Mouse (Mus musculus) heart, postnatal 36 days (tissue): ENCODE measurements at regions not wholly inside any gene's neighbourhood (a gene's known extent, or its start where the extent isn't known, plus 50 kb on each side); places are given as distances from the start of the nearest gene placed in this dataset.

ENCODE experiments used
- DNase-seq, 2 experiments: peaks; one replicate each; pipeline ENCODE4 v3.0.0; 2021 to 2022
- intact Hi-C: fragments of 180-260 bp; cut with DNase I; formaldehyde crosslinking; loops from one replicate; pipeline ENCODE4 v1.15.1; 2025

DNA sequence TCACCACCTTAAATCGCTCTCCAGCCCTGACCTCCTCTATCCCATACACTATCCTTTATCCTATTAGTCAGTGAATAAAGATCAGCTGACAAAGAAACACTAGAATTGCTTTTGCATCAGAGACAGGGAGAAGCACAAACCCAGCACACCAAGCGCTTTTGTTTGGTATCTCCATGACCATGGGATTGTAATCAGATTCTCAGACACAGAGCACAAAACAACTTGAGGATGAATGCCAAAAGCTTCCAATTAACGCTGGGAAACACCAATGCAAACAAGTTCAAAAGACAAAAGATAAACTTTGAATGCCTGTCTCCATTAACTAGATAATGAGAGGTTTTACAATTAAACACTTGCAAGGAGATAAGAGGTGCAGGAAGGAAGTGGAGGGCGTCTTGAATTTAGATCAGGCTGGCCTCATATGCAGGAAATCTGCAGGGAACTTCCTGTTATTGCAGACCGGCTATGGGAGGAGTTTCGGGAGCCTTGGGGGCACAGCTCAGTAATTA, 179.8 kb downstream of the Samd5 start:
- DNase-seq: peak; percentile 27 to 28

DNA sequence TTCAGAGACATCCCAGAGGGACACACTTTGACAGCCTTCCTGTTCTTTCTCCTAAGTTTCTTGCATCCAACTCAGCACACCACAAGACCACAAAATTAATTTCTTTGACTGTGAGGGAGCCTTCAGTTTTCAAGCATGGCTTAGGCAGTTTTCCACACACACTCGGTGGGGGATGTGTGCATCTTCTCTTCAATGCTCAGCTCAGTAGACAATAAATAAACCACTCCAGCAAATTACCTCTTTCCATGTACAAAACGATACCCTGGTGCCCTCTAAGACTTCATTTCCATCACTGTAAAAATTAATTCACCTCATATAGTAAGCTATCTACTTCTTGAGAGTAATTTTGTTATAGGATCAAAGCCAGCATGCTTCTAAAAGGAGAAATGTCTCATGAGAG, 184.6 kb downstream of the Samd5 start:
- intact Hi-C loops: no loop called here
- no peak for DNase-seq

More for the DNA sequence above, 179.8 kb downstream of the Samd5 start:
- intact Hi-C loops: loop anchor here (2.0 kb wide), 1 partner anchor 180 kb away; the partner anchor contains the start of gene Samd5

DNA sequence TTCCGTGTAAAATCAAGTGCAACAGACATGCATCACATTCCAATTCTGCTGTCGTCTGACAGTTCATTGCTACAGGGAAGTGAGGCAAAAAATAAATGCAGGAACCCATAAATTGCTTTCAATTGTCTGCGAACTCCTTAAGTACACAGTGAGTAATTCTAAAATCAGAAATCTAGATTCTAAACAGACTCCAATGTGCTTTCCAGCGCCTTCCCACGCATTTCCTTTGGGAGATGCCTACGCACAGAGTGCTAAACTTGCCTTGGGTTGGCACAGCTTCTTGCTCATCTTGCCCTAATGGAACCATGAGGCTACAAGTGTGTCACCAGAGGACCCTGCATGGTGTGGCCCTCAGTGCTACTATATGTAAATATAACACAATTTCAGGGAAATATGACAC, 212.6 kb downstream of the Samd5 start:
- intact Hi-C loops: no loop called here
- no peak for DNase-seq

DNA sequence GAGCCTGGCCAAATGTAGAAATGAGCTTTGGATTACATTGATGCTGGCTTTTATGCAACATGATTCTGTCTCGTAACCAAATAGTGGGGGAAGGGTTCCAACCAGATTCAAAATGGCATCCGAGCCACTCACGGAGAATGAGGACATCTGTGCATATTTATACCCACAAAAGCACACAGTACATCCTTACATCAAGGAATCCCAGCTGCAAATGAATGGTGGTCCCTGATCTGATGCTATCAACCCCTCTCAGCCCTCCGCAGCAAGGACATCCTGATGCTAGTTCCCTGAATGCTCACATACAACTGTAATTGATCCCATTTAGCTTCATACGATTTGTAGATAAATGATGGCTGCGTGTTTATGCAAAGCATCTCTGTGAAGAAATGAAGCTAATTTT, 215.9 kb downstream of the Samd5 start:
- no peak for DNase-seq
- intact Hi-C loops: no loop called here

DNA sequence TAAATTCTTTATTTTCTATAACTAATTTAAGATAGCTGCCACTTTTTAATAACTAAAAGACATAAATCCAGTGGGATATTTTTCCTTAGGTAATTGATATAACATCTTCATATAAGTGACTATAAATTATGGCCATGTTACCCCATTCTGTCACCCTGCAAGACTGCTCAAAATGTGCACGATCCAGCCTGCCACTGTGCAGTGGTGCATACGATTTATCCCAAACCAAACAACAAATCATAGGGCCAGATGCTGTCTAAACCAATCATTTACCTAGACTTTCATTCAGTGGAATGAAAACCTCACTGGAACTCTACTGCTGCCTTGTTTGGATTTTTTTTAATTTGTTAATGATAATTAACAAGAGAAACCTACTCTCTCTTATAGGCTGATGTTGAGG, 216.5 kb downstream of the Samd5 start:
- no peak for DNase-seq
- intact Hi-C loops: no loop called here

DNA sequence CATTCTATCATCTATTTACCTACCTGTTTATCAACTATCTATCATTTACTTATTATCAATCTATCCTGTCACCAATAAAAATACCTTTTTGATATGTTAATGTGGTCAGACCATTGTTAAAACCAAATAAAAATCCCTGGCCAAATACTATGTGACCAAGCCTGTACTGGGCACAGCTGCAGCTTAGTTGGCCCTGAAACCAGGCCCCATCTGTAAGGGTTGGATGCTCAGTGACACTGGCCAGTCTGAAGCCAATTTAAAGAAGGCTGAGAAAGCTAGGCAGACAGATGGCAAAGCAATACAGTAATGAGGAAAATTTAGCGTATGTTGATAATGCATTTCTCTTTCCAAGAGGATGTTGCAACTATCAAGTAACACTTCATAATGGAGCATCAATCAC, 217.8 kb downstream of the Samd5 start:
- intact Hi-C loops: no loop called here
- no peak for DNase-seq

DNA sequence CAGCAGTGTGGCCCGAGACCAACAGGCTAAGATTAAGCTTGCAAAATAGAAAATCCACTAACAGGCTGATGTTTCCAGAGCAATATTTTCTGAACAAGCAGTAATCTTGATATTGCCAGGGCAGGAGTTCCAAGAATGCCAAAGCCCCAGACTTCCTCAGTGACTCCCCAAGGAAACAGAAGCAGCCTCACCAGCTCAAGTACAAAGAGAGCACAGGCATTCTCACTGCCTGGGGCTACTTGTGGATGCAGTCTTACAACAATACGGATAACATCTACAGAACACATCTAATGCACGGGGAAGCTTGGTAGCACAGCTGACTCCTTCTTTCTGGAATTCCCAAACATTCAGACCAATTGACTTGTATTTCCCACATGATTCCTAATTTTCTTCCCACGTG, 235.9 kb downstream of the Samd5 start:
- no peak for DNase-seq
- intact Hi-C loops: no loop called here

DNA sequence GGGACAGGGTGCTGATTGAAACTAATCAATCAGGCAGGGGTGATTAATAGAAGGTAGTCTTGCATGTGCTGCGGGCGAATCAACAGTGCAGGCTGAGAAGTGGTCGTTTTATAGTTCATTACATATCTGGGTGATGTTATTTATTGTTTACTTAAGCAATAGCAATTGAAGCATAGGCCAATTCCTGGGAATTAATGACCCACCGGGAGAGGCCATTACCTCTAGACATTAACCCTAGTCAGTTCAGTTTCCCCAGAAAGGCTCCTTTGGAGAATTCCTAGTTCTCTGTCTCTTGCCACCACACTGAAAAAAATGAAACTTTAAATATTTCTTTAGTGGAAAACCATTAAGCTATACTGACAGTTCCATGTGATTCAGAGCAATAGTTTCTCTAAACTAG, 236.6 kb downstream of the Samd5 start:
- DNase-seq: no peak
- intact Hi-C loops: no loop called here

DNA sequence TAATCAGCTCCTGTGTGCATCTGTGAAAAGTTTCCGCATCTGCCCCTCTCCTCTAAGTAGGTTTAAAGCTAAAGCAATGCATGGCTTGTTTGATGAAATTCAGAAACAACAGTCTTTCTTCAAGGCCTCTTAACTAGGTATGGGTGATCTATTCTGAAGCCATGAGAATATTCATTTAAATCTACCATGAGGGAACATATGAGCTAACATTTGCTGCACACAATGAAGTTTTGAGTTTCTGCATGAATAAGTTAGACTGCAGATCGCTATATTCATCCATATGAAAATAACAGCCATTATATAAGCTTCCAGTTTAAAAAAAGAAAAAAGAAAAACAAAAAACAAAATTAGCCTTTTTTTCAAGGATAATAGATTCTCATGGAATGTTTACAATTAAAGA, 245.9 kb downstream of the Samd5 start:
- DNase-seq: no peak
- intact Hi-C loops: no loop called here

DNA sequence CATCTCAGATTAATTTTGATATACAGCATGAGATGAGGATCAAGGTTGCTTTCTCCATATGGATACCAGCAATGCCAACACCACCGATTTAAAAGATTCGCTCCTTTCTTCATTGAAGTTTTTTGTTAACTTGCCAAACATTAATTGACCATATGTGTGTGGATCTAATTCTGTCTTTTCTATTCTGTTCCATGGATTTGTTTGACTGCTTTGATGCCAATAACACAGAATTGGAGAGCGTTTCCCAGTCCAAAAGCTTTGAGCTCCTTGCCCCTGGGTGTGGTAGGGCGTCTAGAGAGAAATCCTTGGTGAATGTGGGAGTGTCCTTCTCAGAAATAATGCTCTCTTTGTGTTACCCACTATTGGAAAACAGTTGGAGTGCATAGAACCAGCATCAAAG, 254.3 kb downstream of the Samd5 start:
- DNase-seq: no peak
- intact Hi-C loops: no loop called here

DNA sequence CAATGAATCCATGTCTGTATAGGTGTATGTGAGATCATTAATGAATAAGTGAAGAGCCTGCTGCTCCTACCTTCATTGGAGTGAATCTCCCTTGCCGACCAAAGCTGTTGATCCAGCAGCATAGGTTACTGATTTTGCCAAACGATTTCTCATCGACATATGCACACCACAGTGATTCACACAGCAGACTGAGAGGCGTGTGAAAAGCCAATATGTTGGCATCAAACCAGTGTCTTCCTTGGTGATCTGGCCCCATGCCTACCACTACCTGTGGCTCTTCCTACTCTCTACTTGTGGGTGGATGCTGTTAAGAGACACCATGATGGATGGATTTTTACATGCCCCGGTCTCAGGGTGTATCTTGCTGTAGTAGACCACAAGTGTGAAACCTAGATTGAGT, 258.3 kb downstream of the Samd5 start:
- intact Hi-C loops: no loop called here
- DNase-seq: no peak

DNA sequence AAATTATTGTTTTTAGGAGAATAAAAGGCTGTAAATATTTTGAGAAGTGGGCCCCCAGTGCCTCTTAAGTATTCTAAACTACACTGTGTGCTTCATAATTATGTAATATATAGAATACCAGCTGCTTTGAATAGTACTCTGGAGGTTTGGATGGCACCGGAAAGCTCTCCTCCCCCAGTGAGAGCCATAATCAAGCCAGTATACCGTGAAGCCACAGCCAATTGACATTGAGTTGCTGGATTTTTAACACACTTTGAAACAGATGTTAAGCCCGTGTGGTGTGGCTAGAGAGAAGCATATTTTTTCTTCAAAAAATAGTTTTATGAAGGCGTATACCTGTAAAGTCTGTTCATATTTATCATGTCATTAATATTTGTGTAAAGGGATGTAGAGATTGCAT, 268.9 kb downstream of the Samd5 start:
- intact Hi-C loops: no loop called here
- no peak for DNase-seq

DNA sequence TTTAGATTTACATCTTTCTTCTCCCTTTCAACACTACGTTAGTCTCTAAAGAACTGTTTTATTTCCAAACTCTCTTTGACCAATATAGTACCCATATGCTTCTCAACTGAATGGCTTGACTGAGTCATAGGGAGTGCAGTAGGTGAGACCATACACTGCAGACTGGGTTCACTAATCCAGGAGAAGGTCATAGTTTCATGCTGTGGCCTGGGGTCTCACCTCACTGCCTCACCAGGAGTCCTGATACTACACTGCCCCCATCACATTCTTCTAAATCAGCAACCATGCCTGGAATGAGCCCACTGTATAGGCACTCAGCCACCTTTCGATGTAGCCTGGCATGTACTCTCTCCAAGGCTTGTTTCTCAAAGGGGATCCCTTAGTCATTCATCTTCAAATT, 269.6 kb downstream of the Samd5 start:
- no peak for DNase-seq
- intact Hi-C loops: no loop called here

DNA sequence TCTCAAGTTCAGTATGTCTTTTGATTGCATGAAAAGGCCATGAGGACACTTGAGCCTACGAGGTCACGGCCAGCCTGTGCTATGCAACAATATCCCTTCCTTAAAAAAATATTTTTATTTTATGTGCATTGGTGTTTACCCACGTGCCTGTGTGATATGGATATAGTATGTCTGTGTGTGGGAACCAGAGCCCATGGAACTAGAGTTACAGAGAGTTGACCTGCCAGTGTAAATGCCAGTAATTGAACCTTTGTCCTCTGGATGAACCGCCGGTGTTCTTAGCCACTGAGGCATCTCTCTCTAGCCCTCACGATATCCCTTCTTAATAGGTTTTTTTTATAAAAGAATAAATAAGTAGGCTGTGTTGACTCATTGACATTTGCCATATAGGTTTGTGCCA, 270.0 kb downstream of the Samd5 start:
- no peak for DNase-seq
- intact Hi-C loops: no loop called here

DNA sequence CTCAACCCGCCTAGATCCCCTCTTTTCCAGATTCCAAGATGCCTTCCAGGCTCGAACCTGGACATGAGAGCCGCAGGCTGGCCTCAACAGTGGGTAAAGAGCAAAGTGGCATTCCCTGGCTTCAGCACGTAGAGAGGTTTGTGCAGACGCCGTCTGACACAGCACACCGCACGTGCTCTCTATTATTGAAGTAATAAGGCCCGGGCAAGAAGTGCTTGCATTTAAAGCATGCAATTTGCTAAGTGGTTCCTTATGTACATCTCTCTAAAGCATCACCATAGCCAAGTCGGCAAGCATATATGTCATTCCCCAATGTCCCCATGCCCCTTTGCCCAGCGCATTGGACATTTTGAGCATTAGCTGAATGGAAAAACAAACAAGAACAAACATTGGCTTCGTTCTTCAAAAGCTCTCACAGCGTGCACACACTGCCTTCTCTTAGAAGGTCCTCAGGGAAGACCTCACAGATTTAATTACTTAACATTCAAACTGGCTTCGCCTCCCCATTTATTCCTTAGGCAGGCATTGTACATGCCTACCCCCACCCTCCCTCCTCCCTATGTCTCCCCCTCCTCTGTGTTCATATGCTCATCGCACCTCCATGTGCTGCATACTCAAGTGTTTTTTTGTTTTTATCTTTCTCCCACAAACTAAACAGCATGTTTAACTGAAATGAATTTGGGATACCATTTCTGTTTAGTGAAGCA, 273.9 kb downstream of the Samd5 start:
- no peak for DNase-seq
- intact Hi-C loops: no loop called here

DNA sequence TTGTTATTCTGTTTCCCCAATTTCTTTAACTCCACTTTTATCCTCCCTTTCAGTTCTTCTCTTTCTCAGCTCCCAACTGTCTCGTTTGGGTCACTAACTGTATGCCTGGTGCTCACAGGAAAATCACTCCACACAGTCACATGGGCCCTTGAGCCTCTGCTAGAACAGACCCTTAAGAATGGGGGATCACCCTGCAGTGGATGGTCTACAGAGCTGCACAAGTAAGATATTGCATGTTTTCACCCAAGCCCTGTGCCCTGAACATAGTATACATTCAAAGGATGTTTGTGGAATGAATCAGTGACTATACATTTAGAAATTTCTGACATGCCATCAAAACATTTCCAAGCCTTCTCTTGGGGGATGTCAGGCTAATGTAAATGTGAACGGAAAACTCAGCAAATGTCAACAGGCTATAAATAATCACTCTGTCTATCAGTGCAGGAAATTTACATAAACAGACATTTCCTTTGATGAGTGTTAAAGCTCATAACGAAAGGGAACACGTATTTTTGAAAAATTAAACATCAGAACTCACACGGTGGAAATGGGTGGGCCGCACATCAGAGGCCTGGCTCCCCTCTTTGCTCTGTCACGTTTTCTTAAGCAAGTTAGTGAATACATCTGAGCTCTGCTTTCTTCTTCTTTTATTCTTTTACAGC, 297.4 kb downstream of the Samd5 start:
- intact Hi-C loops: no loop called here
- no peak for DNase-seq

DNA sequence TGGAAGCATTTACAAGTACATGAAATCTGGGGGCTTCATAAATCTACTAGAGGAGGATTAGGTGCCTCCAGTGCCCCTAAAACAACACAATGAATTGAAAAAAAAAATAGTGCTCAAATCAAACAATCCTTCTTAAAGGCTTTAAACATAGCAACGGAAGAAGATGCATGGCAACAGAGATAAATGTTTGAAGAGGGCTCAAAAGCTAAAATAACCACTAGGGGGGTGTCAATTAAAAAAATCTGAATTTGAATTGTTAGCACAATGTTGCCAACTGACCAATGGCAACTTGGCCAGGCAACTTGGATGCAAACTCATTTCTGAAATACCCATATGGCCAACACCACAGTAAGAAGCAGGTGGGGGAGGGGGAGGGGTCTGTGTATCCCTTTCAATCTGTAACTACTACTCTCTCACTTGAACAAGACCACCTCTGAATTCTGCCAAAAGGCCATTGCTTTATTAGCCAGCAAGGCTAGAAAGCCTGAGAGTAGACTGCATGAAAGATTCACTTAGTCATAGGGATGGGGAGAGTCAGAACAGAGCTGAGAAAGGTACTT, 312.6 kb downstream of the Samd5 start:
- no peak for DNase-seq
- intact Hi-C loops: loop anchor here (10.0 kb wide), 1 partner anchor 312 kb away; the partner anchor contains the start of gene Samd5

DNA sequence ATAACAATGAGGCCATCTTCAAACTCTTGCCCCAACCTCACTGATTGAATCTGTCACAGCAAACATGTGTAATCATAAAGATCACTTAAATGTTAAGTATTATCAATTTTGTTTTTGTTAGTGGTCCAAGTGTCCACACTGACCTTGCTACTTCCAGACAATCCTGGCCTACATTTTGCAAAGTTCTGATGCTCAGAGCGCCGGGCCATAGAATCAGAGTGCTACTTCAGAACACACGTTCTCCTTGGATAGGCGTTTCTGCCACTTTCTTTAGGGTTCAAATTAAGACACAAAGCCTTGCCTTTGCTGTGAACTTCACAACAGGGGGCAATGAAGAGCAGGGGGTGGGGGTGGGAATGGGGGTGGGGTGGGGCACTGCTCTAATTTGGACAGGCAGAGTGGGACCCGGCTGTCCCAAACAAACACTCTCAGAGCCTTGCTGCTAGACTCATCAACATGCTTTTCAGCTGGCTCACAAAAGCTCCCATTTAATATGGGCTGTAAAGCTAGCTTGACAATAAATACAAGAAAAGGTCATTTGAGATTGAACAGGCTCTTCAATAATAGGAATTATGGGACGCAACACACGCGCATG, 336.7 kb downstream of the Samd5 start:
- no peak for DNase-seq
- intact Hi-C loops: no loop called here

DNA sequence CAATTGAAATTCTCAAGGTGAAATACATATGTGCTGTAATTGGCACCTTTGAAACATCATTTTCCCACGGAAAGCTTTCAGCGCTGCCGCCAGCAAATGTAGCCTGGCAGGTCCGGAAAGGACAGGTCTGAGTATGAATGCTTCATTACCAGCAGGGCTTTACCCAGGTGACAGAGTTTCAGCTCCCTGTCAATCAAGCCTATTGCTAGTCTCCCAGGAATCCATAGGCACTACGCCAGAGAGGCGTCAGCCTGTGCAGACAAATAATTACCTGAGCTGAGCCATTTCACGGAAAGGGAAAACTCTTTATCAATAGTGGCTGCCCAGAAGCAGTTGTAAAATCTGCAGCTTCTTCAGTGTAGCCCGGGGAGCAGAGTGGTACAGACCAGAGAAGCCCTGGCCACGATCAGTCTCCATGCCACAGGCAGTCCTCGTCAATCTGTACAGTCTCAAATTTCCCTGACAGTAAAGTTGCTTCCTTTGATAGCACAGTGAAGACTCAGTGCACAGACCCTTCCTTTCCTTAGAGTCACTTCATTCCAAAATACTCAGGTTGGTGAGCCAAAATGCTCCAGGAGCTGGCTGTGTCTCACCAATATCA, 340.7 kb downstream of the Samd5 start:
- no peak for DNase-seq
- intact Hi-C loops: no loop called here

DNA sequence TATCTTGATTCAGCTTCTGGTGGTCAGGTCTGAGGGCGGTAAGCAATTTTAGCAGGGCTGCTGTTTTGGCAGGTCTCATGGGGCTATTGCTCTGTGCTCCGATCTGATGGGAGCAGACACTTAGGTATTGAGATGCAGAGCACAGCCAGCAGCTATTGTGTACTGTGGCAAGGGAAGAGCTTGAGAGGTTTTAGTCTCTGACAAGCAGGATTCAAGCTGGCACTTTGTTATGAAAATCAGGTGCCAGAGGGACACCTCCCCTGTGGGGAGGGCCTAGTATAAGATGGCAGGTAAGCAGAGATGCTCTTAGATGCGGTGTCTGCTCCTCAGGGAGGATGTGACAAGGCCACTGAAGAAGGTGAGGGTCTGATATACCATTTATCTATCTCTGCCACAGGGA, 343.3 kb downstream of the Samd5 start:
- intact Hi-C loops: no loop called here
- DNase-seq: no peak

DNA sequence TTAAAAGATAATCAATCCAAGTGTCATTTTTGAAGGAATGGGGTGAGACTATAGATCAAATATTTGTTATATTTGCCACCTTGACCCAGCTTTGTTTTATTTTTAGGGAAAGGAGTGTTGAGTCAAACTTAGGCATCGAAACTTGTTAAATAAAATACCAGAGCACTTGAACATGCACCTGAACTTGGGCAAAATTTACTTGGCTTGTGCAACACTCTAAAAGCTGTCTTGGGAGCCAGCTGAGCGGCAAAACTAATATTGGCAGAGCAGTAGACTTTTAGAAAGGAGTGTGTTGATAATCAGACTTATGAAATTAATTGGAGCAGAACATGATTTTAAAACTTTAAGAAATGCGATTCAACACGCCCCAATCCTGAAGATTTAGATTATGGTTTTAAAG, 346.7 kb downstream of the Samd5 start:
- DNase-seq: no peak
- intact Hi-C loops: no loop called here
